Mouse (Mus musculus) bone marrow macrophage, adult 2 months (primary cell): ENCODE measurements around the gene Itga9. TPM values are rescaled to one million over a fixed set of nuclear protein-coding genes. Genes with fewer than 3 reads are reported as not detected.

Source experiments
- H3K27ac ChIP-seq: 2 replicates; pipeline ENCODE4 v1.5.1; 2012; ENCODE audit warnings: low read depth, low read length; ENCODE audit not compliant: insufficient read depth
- H3K4me1 ChIP-seq: 2 replicates; pipeline ENCODE4 v1.6.1; 2012; ENCODE audit warnings: low read length; ENCODE audit not compliant: control insufficient read depth, insufficient read depth
- H3K4me3 ChIP-seq: 2 replicates; pipeline ENCODE4 v1.5.1; 2012; ENCODE audit warnings: mild to moderate bottlenecking, low read length, moderate library complexity; ENCODE audit not compliant: insufficient read depth
- CTCF ChIP-seq: IDR thresholded peaks from 2 replicates; pipeline ENCODE4 v1.5.1; 2012; ENCODE audit warnings: low read depth, mild to moderate bottlenecking, low read length, moderate library complexity
- POLR2A ChIP-seq: IDR thresholded peaks from 2 replicates; pipeline ENCODE4 v1.6.1; 2012; ENCODE audit warnings: mild to moderate bottlenecking, low read depth, low read length, borderline replicate concordance
- polyA plus RNA-seq: library from polyadenylated mRNA; stranded (reverse); fragments of >200 nt; gene quantifications from 2 replicates; pipeline ENCODE4 v1.2.4, GENCODE M21; 2012; ENCODE audit not compliant: missing spikeins, insufficient read depth, insufficient read length

Gene Itga9
- polyA plus RNA-seq, 1 experiment = 5.3 TPM

DNA sequence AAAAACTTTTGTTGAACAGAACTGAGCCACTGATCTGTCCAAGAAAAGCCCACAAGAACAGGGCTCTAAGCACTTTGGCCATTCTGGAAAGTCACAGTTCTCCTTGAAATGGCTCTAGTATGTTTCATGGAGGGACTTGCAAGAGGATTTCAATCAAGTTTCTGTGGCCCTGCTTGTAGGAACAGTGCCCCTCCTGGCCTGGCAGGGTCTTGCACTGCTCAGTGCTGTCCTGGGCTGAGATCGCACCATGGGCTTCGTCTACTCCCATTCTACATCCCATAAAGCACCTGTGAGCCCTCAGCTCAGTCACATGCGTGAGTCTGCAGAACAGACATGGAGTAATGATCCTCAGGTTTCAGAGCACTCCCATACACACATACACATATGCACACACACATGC is 96.7 kb downstream of the Itga9 start:
- H3K4me3 ChIP-seq = no peak overlapping the region
- no peak for TF ChIP-seq CTCF
- no peak for TF ChIP-seq POLR2A
- peaks cover 14% of the 10 kb centered on the region for H3K4me1 ChIP-seq
- no peak overlapping the region for H3K27ac ChIP-seq

DNA sequence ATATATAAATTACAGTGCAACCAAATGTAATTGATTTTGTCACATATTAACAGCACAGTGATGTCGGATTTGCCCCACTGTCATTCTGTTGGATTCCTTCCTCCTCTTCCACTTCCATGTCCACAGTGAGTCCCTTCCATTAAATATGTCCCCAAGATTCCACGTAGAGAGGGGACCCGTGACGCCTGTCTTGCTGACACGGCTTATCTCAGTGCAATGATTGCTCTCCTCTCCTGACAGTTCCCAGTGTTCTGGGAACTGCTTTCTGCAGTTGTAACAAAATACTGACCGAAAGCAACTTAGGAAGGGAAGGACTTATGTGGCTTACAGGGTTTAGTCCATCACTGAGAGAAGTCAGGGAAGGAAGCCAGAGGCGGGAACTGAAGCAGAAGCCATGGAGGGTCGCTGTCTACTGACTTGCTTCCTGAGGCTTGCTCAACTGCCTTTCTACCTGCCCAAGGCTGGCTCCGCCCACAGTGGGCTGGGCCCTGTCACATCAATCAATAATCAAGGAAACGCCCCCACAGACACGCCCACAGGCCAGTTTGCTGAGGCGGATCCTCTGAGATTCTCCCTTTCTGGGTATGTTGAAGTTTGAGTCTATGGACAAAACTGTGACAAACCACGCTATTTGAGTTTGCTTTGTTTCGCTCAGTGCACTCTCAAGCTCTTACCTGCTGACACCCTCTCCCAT is 99.0 kb downstream of the Itga9 start:
- H3K4me1 ChIP-seq = peaks cover 14% of the 10 kb centered on the region
- H3K27ac ChIP-seq = no peak overlapping the region
- no peak for TF ChIP-seq CTCF
- H3K4me3 ChIP-seq = no peak overlapping the region

DNA sequence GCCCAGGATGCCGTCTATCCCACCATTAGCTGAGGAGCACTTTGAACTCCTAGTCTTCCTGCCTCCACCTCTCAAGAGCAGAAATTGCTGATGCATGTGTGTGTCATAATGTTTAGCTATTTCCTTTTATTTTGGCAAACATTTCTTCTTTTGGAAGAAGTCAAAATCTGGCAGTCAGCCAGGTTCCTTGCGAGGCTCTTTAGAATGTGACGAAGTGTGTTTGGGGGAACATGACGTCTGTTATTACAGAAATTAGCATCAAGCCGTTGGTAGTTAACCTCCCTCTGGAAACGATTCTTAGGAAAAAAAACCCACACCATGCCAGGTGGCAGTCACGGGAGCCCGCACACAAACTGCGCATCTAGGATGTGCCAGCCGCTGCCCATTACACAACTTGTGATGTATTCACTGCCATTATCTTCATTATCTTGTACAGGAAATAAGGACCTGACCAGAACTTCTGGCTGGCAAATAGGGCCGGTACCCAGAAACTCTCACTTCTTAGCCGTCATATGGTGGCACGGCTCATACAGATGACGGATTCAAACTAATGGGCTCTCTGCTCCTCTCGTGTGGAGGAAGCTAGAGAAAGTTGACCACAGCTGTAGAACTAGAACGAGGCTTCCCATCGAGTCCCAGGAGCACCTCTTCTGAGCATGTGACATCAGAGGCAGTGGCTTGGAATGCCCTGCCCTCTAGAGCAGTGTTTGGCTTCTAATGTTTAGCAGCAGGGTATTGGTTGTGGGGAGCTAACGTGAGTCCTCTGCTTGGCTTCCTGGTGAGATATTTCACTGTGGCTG is 99.9 kb downstream of the Itga9 start:
- Histone ChIP-seq H3K27ac (no peak overlapping the region), H3K4me1 (peaks cover 14% of the 10 kb centered on the region), H3K4me3 (no peak overlapping the region)
- TF ChIP-seq POLR2A (no peak), CTCF (no peak)

DNA sequence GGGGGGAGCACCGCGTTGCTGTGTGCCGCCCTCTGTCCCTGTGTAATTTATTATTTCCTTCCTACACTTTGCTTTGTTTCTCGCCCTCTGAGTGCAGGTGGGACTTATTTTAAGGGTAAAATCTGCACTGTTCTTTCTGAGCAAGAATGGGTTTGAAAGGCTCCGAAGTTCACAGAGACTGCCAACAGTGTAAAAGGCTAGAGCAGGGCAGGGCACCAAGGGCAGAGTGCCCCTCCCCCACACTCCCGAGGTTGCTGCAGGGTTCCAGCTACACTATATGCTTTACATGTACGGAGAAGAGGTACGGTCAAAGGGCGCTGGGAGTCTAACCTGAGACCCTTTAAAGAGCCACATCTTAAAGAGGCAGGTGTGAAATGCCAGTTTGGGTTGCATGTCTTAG is 104.1 kb downstream of the Itga9 start:
- TF ChIP-seq POLR2A = no peak
- TF ChIP-seq CTCF = no peak
- no peak overlapping the region for H3K4me3 ChIP-seq

DNA sequence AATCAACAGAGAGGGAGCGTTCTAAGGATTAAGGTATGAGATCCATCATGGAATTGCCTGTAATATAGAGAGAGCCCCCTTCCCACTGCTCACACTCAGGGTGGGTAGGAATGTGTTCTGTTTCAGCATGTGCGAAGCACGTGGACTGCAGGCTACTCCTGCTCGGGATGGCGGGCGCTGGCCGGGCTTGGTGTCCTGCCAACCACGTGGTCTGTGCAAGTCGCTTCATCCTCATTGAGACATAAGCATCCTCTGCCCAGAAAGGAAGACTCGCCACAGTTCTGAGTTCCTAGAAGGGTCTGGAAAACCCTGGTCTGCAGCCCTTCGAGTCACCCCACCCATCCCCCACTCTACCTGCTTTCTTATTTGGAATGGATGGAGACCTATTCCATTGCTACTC is 105.3 kb downstream of the Itga9 start:
- Histone ChIP-seq H3K4me3 (no peak overlapping the region), H3K27ac (no peak overlapping the region), H3K4me1 (peaks cover 10% of the 10 kb centered on the region)
- no peak for TF ChIP-seq POLR2A
- TF ChIP-seq CTCF = no peak

More for the DNA sequence above, 104.1 kb downstream of the Itga9 start:
- H3K27ac ChIP-seq = no peak overlapping the region
- H3K4me1 ChIP-seq = peaks cover 11% of the 10 kb centered on the region

DNA sequence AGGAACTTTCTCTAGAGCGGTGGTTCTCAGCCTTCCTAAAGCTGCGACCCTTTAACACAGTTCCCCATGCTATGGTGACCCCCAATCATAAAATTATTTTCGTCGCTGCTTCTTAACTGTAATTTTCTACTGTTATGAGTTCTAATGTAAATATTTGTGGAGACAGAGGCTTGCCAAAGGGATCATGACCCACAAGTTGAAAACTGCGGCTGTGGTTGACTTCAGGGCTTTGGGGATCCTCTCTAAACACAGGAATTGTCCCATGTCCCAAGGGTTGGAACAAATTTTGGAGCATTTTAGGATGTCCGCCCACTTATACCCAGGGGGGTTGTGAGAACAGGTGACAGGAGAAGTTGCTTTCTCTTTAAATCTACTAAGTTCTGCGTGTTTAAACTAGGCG is 107.0 kb downstream of the Itga9 start:
- TF ChIP-seq POLR2A (no peak), CTCF (no peak)
- Histone ChIP-seq H3K4me3 (no peak overlapping the region), H3K27ac (no peak overlapping the region), H3K4me1 (peaks cover 9% of the 10 kb centered on the region)

DNA sequence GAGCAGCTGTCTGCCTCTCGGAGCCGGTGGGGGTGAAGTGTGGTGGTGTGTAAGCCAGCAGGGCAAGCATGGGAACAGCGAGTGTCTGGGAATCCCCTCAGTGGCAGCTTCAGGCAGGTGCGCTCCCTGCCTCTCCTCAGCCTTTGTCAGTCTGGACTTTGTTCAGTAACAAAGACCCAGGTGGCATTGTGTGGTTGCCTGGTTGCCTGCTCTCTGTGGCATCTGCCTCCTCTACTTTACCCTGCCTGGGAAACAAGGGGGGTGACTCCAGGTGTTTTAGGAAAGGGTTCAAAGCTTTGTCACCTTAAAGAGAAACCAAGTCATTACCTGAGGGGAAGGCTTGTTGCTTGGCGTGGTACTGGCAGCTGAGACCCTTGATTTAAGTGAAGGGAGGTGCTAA is 108.0 kb downstream of the Itga9 start:
- Histone ChIP-seq H3K4me3 (no peak overlapping the region), H3K27ac (no peak overlapping the region), H3K4me1 (peaks cover 9% of the 10 kb centered on the region)
- no peak for TF ChIP-seq CTCF
- no peak for TF ChIP-seq POLR2A

DNA sequence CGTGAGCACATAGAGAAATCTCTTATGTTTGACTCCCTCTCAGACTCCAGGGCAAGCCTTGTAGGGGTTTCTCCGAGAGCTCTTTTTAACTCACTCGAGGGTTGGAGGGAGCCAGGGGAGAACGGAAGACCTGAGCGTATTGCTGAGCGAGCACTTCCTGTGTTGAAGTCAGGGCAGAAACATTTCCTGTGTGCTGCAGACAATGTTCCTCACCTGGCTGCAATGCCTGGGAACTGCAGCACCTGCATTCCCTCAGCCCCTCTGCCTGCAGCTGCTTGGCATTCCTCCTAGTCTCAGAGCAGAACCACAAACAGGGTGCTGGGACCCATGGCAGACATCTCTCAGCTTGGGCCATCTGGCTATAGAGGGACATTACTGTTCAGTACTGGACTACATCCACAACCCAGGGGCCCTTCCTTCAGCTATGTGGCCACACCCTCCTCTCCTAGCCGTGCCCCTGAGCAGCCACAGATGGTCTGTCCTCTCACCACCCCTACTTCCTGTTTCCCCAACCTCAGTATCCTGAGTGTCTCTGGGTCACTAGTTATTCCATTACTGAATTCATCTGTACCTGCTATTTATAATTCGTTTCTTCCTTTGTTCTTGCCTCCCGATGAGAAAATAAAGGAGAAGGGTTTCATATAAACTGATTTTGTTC is 109.6 kb downstream of the Itga9 start:
- Histone ChIP-seq H3K27ac (no peak overlapping the region), H3K4me1 (peaks cover 9% of the 10 kb centered on the region), H3K4me3 (no peak overlapping the region)
- no peak for TF ChIP-seq CTCF
- TF ChIP-seq POLR2A = no peak

DNA sequence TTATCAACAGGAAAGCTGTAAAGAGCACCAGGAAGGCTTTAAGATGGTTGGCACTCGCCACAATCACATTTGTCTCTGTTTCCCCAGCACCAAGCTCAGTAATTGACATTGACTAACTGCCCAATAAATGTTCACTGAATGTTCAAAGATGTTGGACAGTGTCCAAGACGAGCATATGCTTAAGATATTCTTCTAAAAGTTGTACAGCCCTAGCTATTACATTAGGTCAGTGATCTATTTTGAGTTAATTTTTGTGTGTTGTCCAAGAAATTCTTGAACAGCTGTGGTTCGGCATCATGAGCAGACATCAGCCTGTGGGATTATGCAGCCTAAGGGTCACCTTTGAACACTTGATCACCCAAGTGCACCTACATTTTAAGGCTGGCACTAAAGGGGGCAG is 110.9 kb downstream of the Itga9 start:
- no peak for TF ChIP-seq CTCF
- no peak for TF ChIP-seq POLR2A
- no peak overlapping the region for H3K27ac ChIP-seq
- no peak overlapping the region for H3K4me3 ChIP-seq
- H3K4me1 ChIP-seq = peaks cover 9% of the 10 kb centered on the region

DNA sequence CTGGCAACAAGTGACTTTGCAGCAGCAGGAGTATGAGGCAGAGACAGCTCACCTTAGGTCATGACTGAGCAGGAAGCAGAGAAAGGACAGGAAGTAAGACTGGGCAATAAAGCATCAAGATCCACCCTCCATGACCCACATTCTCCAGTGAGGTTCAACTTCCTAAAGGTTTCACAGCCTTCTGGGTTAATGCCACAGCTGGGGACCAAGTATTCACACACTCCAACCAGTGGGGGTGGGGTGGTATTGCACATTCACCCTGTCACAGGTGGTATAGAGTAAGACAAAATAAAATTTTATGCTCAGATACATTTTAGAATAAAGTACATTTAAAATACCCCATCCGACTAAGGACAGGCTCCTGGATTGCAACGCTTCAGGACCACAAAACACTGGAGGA is 112.0 kb downstream of the Itga9 start:
- no peak for TF ChIP-seq CTCF
- TF ChIP-seq POLR2A = no peak
- H3K4me3 ChIP-seq = no peak overlapping the region
- H3K4me1 ChIP-seq = peaks cover 9% of the 10 kb centered on the region
- H3K27ac ChIP-seq = no peak overlapping the region
